Mouse (Mus musculus): ENCODE results near the gene Sfxn3.

Gene Sfxn3

DNA sequence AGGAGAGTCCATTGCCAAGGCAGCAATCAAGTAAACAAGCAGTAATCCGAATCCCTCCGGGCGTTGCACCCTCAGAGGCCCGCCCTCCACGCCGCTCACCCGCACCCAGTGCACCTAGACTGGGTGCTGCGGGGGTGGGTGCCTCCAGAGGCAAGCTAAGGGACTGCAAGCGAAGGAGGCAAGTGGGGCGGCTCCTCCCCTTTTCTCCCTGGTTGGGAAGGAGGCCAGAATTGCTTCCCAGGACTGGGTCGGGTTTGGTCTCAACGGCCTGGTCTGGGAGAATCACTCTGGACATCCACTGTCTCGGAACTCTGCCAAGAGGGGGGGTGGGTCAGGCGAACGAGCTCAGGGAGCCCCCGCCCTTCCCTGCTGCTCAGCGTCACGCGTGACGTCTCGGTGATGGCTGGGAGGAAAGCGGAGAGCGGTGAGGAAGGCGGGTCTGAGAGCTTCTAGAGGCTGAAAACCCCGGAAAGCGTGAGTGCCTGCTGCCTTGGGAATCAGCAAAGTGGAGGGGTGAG, at the start of gene Sfxn3:
Gene Sfxn3, plus strand, starts transcription at position 87 of the 518 bp plus-strand sequence.
- peak; percentile 90 to 91 for DNase-seq

DNA sequence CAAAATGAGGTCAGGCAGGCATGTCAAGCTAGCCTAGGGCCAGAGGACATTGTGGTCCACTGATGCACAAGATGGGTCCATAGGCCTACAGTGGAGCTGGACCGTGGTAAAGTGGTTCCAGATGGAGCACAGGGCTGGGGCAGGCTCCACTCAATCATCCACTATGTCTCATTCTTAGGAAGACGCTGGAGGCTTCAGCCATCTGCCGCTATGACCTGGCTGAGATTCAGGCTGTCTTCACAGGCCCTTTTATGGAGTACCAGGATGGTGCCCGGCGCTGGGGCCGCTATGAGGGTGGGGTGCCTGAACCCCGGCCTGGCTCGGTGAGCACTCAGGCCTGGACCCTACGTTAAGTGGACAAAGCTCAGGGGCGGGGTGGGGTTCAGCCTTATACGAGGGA, 49.5 kb upstream of the Sfxn3 start:
- DNase-seq, result no peak

DNA sequence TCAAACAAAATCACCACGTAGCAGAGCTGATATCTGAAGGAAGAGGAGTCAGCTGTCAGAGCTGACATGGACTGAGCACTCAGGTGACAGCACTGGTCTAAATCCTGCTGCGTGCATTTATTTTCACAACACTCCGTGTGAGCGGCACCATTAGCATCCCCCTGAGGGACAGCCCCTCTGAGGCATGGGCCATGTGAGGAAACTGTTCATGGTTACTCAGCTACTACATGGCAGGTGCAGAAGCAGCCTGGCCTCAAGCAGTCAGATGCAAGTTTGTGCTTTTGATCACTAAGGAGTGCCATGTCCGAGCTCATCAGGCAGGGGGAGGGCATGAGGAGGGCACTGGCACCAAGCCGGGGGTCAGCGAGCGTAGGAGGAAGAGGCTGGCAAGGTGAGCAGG, 47.7 kb upstream of the Sfxn3 start:
- DNase-seq, result no peak

DNA sequence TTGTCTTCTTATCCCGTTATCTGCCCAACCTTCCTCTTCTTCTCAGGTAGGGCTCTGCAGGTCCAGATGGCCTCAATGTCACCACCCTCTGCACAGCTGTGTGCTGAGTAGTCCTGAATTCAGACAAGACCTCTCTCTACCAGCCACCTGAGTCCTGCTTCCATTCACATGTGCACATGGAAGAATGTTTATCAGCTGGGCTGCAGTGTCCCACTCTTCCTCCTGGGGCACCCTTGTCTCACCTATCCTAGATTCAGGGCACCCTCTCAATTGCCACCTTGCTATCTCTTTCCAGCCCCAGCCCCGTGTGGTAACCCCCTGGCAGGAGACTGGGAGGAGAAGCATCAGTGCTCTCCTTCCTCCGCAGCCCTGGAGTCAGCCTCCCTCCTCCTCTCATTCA, 45.0 kb upstream of the Sfxn3 start:
- DNase-seq, result no peak

DNA sequence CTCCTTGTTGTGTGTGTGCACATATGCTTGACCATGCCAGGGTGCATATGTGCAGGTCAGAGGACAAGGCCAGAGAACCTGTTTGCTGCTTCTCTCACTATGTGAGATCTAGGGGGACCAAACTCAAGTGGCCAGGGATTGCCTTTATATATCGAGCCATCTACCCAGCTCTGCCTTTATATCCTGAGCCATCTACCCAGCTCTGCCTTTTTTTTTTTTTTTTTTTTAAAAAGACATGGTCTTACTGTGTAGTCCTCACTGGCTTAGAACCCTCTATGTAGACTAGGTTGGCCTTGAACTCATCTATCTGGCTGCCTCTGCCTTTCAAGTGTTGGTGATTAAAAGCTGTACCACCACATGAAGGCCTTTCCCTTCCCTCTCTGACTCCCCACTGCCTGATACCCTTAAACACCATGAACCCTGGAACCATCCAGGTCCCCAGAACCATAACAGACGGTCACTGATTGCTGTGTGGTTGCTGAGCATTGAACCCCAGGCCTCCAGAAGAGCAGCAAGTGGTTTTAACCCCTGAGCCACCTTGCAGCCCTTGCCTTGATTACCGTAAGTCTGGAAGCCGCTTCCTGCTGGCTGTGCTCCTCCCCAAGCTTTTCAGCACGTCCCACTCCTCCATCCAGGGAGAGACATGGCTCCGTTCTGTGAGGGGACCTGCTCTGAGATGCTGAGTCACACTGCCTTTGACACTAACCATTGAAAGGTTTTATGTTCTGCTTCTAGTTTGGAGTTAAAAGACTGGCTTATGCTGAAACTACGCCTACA, 43.4 kb upstream of the Sfxn3 start:
- no peak for DNase-seq

DNA sequence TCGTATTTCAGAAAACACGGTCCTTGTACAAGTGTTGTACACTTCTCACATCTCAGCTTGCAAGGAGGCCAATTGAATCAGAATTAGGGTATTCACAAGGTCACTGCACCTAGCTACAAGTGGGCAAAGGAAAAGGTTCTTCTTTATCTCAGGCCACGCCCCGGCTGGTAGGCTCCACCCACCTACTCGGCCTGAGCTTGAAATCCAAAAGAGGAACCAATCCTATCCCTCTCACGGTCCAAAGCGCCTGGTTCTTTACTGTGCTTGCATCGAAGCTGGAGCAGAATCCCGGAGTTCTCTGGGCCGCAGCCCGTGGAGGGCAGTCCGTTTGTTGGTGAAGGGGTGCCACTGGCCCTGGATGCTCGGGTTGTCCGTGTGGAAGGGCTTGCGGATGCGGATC, 41.9 kb upstream of the Sfxn3 start, which contains the start of gene Twnk:
Gene Twnk, plus strand, starts transcription at position 220 of the 400 bp plus-strand sequence.
- DNase-seq, result peak; percentile 73 to 83

DNA sequence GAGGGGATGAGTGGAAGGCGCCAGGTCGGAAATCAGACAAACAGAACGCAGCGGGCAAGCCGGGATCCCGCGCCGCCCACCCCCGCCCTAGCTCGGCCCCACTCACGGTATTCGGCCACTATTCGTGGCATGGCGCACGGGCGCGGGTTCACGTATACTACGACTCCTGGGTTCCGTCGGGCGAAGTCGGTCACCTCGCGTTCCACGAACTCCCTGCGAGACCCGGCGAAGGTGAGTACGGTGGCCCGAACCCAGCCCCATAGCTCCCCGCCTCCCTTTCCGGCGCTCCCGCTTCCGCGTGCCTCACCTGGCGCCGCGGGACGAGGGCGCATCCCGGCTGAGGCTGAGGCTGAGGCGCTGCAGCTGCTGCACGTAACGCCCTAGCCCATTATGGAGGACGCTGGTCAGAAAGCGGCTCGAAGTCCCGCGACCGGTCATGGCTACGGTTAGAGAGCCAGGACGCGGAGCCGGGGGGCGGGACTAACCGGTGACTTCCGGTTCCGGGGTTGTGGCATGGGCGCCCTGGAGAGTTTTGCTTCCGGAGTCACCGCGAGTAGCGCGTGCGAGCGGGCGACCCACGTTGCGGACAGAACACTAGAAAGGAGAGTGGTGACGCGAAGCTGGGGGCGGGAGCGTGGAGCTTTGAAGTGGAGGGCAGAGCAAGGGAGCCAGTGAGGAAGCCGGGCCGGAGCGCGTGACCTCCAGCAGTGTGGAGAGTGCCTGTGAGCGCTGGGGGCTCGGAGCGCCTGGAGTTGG, 41.2 kb upstream of the Sfxn3 start, which contains the start of gene Mrpl43:
Gene Mrpl43, minus strand, starts transcription at position 486 of the 756 bp plus-strand sequence.
- peak; percentile 93 to 96 for DNase-seq

DNA sequence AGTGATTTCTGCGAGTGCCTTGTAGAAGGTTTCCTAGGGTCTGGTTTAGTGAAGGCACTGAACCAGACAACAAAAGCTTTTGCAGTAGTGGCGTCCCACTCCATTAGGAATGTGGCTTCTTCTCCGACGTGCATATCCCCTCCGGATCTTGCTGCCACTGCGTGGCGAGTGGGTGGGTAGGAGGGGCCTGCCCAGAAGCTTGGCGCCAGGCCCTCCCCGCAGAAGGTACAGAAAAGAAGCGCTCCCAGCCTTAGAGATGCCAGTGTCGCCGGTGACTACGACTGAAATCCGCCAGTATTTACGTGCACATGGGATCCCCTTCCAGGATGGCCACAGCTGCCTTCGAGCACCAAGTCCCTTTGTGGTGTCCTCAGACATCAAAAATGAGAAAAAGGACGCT, 40.3 kb upstream of the Sfxn3 start:
- no peak for DNase-seq

DNA sequence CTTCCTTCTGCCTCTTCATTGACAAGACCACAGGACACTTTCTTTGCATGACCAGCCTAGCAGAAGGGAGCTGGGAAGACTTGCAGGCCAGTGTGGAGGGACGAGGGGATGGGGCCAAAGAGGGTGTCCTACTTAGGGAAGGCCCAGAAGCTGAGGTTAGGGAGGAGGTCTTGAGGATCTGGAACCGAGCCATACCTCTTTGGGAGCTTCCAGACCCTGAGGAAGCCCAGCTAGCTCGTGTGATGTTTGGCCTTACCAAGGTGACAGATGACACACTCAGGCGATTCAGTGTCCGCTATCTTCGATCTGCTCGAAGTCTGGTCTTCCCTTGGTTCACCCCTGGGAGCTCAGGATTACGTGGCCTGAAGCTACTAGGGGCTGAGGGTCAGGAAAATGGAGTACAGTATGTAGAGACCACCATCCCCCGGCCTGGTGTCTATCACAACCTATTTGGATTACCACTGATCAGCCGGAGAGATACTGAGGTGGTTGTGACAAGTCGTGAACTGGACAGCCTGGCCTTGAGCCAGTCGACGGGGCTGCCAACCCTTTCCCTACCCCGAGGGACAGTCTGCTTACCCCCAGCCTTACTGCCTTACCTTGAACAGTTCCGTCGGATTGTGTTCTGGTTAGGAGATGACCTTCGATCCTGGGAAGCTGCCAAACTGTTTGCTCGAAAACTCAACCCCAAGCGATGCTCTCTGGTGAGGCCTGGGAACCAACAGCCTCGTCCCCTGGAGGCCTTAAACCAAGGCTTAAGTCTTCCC, 39.7 kb upstream of the Sfxn3 start:
- peak; percentile 84 to 86 for DNase-seq

DNA sequence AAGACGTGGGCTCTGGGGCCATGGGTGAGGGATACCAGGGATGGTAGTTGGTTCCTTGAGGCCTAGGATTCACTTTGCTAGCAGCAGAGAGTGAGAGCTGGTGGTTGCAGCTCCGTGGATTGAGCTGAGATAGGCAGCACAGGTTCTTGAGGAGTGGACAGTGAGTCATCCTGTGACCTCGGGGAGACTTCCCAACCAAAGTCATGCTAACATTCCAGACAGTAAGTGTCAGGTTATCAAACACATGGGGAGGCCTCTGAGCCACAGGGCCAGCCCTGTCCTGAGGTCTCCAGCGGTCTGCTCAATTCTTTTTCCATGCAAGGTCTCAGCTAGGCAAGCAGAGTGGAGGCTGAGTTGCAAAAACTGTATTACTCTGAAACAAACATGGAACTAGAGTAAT, 36.7 kb upstream of the Sfxn3 start:
- no peak for DNase-seq

DNA sequence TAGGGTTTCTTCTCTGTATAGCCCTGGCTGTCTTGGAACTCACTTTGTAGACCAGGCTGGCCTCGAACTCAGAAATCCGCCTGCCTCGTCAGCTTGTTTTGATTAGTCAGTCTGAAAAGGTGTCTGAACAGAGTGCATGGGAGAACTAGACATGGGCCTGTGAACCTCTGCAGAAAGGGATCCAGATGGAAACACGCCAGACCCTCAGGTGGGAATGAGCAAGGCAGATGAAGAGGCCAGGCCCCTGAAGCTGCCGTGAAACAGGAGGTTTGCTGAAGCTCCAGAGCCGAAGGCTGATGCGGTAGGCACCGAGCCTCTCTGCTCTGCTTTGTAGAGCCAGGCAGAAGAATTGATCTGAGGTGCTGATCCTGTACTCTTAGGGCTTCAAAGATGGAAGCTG, 35.1 kb upstream of the Sfxn3 start:
- no peak for DNase-seq

DNA sequence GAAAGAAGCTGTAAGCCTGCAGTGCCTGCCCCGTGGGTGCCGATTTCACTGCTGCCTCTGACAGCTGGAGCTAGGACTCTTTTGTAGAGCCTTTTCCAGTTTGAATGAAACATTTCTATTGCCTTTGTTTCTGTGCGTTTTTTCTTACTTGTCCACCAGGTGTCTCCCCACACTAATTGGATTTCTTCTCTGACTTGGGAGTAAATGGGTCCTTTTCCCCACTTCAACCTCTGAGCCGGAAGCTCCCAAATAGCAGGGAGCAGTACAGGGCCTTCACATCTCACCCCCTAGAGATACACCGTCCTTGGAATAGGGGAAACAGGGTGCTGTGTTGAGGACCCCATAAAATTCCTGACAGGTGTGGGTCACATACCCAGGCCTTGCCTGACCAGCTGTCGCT, 34.7 kb upstream of the Sfxn3 start:
- peak in 1 of 2 experiments; percentile 44 for DNase-seq

DNA sequence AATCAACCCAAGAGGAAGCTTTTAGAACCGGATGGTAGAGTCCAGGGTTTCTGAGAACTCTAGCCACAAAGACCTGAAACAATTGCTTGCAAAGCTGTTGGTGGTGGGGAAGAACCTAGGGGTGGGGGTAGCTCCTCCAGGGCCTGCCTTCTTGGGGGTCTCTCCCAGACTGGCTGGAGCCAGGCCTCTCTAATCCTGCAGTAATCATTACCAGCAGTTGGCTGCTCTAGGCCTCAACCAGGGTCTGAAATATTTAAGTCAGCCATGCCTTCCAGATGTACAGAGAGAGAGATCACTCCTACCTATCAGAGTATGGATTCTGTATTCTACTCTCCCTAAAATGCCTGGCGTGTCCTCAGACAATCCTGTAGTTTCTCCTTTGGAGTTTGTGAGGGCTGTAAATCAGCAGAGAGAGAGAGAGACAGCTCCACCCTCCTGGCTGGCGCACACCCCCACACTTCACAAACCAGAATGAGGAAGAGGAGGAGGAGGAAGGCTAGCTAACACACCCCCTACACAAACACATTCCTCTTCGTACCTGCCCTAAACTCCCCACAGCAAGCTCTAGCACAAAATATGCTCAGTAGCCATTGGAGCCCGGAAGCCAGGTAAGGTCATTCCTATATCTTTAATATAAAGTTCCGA, 33.6 kb upstream of the Sfxn3 start:
- no peak for DNase-seq

DNA sequence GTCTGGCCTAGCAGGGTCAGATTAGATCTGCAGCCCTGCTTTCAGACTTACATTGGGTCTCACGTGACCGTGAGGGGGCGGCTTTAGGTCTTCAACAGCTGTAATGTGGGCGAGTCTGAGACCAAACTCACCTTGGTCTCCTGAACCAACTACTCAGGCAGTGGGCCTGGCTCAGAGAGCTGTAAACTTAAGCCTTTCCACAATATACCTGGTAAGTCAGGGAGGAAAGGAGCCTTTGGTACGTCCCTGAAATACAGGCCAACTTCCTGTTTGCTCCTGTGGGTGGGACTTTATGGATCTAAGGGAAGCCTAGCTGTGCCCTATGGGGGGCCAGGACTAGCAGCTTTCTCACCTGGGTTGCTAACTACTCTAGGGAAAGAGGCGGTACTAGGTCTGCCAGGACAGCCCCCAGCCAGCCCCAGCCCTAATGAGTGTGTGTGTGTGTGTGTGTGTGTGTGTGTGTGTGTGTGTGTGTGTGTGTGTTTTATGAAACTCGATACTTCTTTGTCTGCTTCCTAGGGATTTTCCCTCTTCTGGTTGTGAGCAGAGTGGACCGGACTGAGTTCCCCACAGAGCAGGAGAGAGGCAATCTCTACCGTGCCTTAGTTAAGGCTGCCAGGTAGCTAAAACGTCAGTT, 32.9 kb upstream of the Sfxn3 start, which contains the start of gene Lzts2:
Gene Lzts2, plus strand, starts transcription at position 80 of the 637 bp plus-strand sequence.
- DNase-seq, result peak; percentile 44 to 56

DNA sequence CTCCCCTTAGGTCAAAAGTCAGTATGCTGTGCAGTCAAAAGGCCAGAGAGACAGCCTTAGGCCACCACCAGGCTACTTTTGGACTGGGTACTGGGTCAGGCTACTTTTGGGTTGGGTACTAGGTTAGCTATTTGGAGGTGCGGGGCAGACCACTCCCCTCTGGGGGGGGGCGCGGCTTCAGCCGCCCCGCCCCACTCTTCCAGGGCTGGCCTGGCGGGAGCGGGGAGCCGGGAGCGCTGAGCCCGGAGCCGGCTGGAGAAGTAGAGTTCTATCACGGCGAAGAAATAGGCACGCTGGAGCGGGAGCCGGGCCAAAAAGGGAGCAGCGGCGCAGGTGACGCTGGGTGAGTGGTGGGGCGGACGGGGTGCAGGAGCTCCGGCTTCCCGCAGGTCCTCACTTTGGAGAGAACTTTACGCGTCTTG, 32.3 kb upstream of the Sfxn3 start:
- DNase-seq, result peak; percentile 86 to 90

DNA sequence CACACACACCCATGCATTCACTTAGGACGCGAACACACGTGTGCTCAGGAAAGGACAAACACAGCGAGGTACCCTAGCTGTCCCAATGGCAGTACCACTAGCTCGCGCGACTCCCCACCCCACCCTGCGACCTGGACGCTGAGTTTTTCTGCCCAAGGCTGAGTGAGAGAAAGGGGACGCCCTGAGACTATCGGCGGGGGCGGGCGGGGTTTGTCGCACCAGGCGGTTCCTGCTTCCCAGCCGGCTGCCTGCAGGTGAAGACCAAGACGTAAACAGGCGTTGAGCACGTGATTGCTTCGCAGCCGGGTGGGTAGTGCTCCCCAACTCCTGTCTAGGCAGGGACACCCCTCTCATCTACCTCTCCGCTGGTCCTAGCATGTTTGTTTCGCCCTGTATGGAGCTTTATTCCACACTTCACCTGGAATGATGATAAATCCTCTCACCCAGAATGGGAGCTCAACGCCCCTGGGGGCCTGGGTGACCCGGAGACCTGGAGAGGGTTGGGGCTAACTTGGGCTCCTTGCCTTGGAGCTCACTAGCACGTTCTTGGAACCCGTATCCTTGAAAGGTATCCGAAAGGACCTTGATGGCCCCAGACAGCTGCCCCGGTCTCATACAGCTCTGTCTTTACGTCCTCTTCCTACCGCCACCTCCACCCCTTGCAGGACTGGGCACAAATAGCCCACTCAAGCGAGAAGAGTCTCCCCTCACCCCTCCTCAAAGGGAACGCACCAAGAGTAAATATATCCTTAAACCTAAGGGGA, 31.6 kb upstream of the Sfxn3 start:
- DNase-seq, result peak; percentile 61 to 65

DNA sequence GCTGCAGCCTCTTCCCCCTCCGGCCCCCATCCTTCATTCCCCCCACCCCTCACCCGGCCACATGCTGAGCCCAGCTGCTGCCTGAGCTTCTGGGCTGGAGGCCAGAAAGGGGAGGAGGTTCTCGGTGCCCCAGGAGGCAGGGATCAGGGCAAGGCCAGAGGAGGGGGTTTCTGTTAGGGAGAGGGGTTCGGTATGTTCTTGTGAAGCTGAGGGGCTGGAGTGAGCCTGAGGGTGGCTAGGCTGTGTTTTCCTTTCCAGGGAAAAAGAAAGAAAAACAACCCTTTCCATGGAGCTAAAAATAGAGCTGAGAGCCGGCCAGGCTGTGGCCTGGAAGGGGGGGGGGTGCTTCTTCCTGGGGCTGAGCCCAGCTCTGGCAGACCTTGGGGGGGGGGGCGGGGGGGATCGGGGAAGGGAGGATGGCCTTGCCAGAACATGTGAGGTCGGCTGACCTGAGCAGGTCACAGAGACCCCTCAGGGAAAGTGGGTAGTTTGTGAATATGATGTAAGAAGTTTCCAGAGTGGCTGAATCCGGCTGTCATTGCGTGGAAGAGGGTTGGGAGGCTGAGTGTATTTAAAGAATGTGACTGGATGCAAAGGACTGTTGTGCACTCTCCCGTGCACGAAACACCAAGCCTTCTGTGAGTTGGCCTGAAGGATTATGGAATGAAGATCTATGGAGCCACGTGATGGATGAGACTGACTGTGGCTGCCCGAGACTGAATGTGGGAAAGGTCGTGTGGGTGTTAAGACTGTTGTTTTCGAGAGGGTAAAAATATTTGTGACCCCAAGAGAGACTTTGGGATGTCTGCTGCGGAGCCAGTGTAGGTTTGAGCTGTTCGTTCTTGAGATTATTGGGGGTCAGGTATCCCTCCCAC, 30.7 kb upstream of the Sfxn3 start:
- DNase-seq, result peak; percentile 88

DNA sequence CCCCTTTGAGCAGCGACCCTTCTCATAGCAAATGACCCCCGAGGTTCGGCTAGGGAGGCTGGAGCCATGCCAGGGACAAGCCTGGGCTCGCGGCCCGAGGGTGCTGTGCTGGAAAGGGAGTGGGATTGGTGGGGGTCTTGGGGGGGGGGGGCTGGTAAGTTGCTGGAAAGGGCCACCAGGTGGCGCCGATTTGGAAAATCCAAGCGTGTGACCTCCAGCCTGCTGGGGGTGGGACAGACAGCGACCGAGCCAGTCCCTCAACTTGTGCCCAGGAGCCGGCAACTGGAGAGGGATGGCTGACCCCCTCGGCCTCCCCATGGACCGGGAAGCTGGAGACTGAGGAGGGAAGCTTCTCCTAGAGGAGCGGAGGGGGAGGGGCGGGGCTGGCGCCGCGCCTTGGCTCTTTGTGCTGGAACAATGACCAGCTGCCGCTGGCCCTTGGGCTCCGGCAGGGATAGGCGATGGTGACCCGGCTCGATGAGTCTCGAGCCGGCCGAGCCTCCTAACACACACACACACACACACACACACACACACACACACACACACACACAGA, 30.0 kb upstream of the Sfxn3 start:
- DNase-seq, result peak; percentile 80 to 86

DNA sequence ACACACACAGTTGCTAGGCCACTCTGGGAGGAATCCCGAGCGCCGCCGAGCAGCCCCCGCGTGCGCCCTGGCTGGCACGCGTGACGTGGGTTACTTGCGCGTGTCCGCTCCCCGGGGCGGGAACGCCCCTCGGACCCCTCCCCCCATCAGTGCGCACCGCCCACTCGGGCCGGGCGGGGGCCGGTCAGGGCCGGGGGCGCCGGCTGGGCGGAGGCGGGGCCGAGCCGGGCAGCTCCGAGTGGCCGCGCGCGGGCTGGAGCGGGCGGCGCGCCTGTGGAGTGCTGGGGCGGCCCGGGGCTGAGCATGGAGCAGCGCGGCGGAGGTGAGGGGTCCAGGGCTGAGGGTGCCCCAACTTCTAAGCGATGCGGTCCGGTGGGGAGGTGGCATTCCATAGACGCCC, 29.4 kb upstream of the Sfxn3 start:
- DNase-seq, result peak; percentile 85 to 86
